Mouse (Mus musculus): ENCODE data around the gene Sos1. TPM values are rescaled to one million over a fixed set of nuclear protein-coding genes. Genes with fewer than 3 reads are reported as not detected.

The Sos1 gene
- polyA plus RNA-seq (2016; fragmentation: Nextera tagmentation; extraction: Ambion mirVana) = 6.4 and 7.6 TPM in 2 replicates

DNA sequence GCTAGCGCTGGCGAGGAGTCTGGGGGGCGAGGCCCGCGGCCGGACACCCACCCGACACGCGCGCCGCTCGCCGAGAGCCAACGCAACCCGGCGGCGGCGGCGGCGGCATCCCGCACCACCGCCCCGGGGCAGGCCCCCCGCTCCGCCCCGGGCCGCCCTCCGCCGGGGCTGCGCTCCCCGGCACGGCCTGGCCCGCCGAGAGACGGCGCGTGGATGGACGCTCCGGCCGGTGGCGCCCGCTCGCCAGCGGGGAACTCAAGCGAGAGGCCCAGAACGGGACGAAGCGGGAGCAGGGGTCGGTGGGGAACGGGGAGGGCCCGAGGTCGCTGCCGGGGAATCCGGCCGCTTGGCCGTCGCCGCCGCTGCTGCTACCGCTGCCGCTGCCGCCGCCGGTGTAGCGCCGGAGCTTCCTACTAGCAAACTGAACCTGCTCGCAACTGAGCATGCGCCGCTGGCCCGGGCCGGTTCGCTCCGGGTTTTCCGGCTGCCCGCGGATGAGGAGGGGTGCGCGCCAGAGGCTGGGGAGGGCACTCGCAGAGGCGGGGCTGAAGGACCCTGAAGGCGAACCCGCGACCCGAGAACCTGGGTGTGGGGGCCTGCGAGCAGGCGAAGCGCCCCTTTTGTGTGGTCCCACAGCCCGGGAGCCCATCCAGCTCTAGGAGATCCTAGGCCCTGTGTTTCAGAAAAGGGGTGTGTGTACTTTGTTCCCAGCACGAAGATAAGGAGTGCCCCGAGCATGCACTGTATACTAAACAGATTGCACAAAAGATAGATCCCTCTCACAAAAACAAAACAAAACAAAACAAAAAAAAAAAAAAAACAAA is at the start of gene Sos1:
Gene Sos1 (minus strand): TSS at position 423 of the 824 bp plus-strand sequence.
- under 1% methylated on average over 55 of the region's 90 CpGs for WGBS
- Histone ChIP-seq H3K4me2 (replicated peaks) (peak within 1 kb of the TSS; percentile 63), H3K36me3 (no peaks in the 10 kb centered on the region), H3K9ac (peak within 1 kb of the TSS; percentile 95), H3K9me3 (no peaks in the 10 kb centered on the region), H3K4me3 (peak within 1 kb of the TSS; percentile 97), H3K27me3 (no peaks in the 10 kb centered on the region), H3K27ac (peak within 1 kb of the TSS; percentile 96), H3K4me1 (peaks cover 17% of the 10 kb centered on the region; the same call in 1 of the 2 replicates)
- peak; percentile 87 for ATAC-seq (ENCODE audit: insufficient number of reproducible peaks, insufficient read depth, low FRiP score, low TSS enrichment)

DNA sequence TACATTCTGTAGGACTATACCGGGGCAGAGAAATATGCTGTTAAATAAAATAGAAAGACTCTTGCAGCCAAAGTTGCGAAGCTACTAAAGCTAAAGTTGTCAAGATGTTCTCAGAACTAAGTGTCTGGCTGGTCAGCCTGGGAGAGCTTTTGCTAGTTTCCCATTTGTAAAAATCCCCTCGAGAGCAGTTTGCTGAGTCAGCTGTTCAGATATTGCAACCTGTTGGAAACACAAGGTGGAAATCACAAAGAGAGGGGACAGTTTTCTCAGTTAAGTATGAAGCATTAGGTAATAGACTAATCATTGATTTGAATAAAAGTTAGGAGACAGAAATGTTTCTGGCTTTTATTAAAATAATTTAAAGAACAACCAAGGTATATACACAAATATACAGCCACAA is 43.0 kb upstream of the Sos1 start:
- 85% methylated on average over 3 of the region's 3 CpGs for WGBS

DNA sequence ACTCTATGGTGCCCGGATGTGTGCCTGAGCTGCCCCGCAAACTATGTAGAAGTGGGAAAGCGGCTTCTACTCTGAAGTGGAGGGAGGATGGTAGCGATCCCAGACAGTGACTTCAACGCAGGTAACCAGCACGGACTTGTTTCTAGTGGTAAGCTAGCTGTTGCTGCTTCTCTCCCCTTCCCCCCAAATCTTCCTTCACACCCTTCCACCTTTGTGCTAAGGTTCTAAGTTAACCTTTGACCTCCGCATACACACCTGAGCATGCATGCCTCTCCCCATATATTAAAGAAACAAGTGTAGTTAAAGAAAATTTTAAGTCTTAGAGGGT is 41.9 kb upstream of the Sos1 start:
- Histone ChIP-seq H3K9ac (no peak overlapping the region), H3K9me3 (no peaks in the 10 kb centered on the region), H3K4me2 (replicated peaks) (no peak overlapping the region), H3K27me3 (no peaks in the 10 kb centered on the region), H3K27ac (no peak overlapping the region), H3K36me3 (no peaks in the 10 kb centered on the region), H3K4me3 (no peak overlapping the region), H3K4me1 (no peaks in the 10 kb centered on the region)
- ATAC-seq (ENCODE audit: insufficient number of reproducible peaks, insufficient read depth, low FRiP score, low TSS enrichment) = no peak
- WGBS = 60% methylated on average over 7 of the region's 7 CpGs

More for the DNA sequence above, 43.0 kb upstream of the Sos1 start:
- no peaks in the 10 kb centered on the region for H3K9me3 ChIP-seq
- no peak overlapping the region for H3K4me3 ChIP-seq
- ATAC-seq (ENCODE audit: insufficient number of reproducible peaks, insufficient read depth, low FRiP score, low TSS enrichment) = no peak
- H3K4me2 ChIP-seq (replicated peaks) = no peak overlapping the region
- no peaks in the 10 kb centered on the region for H3K36me3 ChIP-seq
- H3K27me3 ChIP-seq = no peaks in the 10 kb centered on the region
- H3K4me1 ChIP-seq = no peaks in the 10 kb centered on the region
- H3K27ac ChIP-seq = no peak overlapping the region
- H3K9ac ChIP-seq = no peak overlapping the region

DNA sequence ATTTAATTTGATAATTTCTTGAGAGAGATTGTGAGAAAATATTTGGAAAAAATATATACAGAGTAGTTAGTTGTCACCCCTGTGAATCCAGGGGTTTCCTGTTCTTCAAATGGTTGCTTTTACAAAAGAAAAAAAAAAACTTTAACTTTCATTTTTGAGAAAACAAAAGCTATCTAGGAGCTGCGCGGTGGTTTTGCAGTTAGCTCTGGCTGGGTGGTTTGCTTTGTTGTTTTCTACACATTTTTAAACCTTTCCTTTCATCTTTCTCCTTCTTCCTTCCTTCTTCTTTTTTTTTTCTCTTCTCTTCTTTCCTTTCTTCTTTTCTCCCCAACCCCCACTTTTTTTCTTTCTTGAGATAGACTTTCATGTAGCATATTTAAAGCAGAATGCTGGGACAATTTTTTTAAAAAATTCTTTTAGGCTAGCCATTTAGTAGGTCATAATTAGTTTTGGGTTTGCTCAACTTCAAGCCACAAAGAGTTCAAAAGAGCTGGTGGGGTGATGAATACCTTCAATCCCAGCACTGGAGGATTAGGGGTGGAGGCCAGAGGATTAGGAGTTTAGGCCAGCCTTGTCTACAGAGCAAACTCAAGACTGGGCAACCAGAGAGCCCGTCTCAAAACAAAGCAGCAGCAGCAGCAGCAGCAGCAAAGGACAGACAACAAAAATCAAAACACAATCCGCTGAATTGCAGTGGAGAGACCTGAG is 41.4 kb upstream of the Sos1 start:
- Histone ChIP-seq H3K4me3 (no peak overlapping the region), H3K9me3 (no peaks in the 10 kb centered on the region), H3K4me2 (replicated peaks) (no peak overlapping the region), H3K27ac (no peak overlapping the region), H3K4me1 (no peaks in the 10 kb centered on the region), H3K27me3 (no peaks in the 10 kb centered on the region), H3K9ac (no peak overlapping the region), H3K36me3 (no peaks in the 10 kb centered on the region)
- 61% methylated on average over 4 of the region's 4 CpGs for WGBS
- no peak for ATAC-seq (ENCODE audit: insufficient number of reproducible peaks, insufficient read depth, low FRiP score, low TSS enrichment)

DNA sequence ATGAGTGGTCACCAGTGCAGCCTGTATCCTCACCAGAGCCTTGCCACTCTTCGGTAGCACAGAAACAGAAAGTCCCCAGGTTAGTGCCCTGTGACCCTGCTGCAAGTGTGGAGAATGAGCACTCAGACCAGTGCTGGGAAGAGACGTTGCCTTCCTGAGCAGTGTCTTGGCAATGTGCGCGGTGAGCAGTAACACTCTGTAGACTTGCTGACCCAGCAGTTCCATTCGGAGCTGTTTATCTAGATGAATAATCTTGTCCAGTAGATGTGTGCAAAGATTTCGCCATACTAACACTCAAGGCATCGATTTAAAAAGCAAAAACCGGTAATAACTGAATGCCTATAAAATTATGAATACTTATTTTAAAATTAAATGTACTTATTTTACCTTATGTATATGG is 40.3 kb upstream of the Sos1 start:
- Histone ChIP-seq H3K36me3 (no peaks in the 10 kb centered on the region), H3K27me3 (no peaks in the 10 kb centered on the region), H3K4me2 (replicated peaks) (no peak overlapping the region), H3K27ac (no peak overlapping the region), H3K9me3 (no peaks in the 10 kb centered on the region), H3K4me1 (no peaks in the 10 kb centered on the region), H3K4me3 (no peak overlapping the region), H3K9ac (no peak overlapping the region)
- no peak for ATAC-seq (ENCODE audit: insufficient number of reproducible peaks, insufficient read depth, low FRiP score, low TSS enrichment)
- WGBS = 80% methylated on average over 8 of the region's 8 CpGs

DNA sequence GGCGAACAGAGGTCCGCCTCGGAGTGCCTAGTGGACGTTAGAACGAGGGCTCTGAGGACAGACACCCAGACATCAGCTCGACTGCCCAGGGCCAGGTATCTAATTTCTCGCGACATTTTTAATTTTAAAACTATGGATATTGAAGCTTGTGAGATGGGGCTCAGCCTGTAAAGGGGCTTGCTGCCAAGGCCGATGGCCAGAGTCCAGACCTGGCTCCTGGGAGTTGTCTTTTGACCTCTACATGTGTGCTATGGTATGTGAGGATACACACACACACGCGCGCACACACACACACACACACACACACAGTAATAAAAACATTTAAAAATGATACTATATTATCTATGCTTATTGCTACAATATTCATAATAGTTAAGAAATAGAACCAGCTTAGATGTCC is 38.6 kb upstream of the Sos1 start:
- Histone ChIP-seq H3K4me3 (no peak overlapping the region), H3K27me3 (no peaks in the 10 kb centered on the region), H3K9ac (no peak overlapping the region), H3K4me1 (no peaks in the 10 kb centered on the region), H3K9me3 (no peaks in the 10 kb centered on the region), H3K27ac (no peak overlapping the region), H3K36me3 (no peaks in the 10 kb centered on the region), H3K4me2 (replicated peaks) (no peak overlapping the region)
- ATAC-seq (ENCODE audit: insufficient number of reproducible peaks, insufficient read depth, low FRiP score, low TSS enrichment) = no peak
- 92% methylated on average over 12 of the region's 12 CpGs for WGBS

DNA sequence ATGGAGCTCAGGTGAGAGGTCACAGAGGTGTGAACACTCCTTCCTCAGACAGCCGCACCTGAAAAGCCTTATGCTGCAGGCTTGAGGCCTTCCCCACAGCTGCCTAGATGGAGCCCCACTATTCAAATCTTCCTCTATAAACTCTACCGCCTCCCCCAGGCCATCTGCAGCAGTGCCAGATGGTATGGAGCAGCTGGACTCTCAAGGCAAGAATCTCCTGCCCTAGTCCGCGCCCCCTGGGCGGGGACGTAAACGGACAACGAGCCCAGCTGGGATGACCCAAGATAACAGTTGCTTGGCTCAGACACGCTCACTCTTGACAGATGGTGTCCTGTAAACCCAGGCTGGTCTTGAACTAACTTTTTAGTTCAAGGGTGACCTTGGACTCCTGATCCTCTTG is 37.0 kb upstream of the Sos1 start:
- Histone ChIP-seq H3K4me3 (no peak overlapping the region), H3K36me3 (no peaks in the 10 kb centered on the region), H3K9ac (no peak overlapping the region), H3K27ac (no peak overlapping the region), H3K4me1 (no peaks in the 10 kb centered on the region), H3K9me3 (no peaks in the 10 kb centered on the region), H3K4me2 (replicated peaks) (no peak overlapping the region), H3K27me3 (no peaks in the 10 kb centered on the region)
- WGBS = 81% methylated on average over 9 of the region's 9 CpGs
- no peak for ATAC-seq (ENCODE audit: insufficient number of reproducible peaks, insufficient read depth, low FRiP score, low TSS enrichment)

DNA sequence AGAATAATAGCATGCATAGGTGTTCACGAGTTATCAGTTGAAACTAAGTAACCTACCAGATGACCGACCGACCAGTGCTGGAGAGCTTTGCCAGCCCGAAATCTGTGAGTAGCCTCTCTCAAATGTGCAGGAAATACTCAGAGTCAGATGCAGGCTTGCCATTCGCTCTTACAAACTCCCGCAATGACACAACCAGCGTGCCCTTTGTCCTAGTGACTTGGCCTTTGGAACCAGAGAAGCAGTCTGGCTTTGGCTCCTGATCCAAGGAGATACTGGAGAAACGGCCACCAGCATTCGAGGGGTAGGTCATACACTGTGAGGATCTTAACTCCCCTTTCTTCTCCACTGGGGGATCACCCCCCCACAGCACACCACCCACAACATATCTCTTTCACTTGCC is 35.7 kb upstream of the Sos1 start:
- Histone ChIP-seq H3K9me3 (no peaks in the 10 kb centered on the region), H3K4me3 (no peak overlapping the region), H3K27ac (no peak overlapping the region), H3K4me2 (replicated peaks) (no peak overlapping the region), H3K27me3 (no peaks in the 10 kb centered on the region), H3K9ac (no peak overlapping the region), H3K4me1 (no peaks in the 10 kb centered on the region), H3K36me3 (no peaks in the 10 kb centered on the region)
- 87% methylated on average over 9 of the region's 9 CpGs for WGBS
- ATAC-seq (ENCODE audit: insufficient number of reproducible peaks, insufficient read depth, low FRiP score, low TSS enrichment) = no peak

DNA sequence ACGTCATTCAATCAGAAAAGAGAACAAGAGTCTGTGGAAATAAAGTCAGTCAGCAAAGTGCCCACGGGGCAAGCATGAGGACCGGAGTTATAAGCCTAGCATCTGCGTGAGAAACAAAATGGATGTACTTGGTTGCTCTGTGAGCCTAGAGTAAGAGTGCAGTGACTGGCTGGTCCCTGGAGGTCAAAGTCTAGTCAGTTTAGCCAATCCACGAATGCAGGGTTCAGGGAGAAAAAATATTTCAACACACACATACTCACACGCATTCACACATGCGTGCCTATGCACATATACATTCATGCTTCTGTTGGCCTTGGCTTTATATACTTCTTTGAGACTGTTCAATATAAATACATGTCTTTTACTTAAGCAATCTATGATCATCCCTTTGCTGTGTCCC is 35.3 kb upstream of the Sos1 start:
- 92% methylated on average over 7 of the region's 7 CpGs for WGBS
- no peaks in the 10 kb centered on the region for H3K36me3 ChIP-seq

DNA sequence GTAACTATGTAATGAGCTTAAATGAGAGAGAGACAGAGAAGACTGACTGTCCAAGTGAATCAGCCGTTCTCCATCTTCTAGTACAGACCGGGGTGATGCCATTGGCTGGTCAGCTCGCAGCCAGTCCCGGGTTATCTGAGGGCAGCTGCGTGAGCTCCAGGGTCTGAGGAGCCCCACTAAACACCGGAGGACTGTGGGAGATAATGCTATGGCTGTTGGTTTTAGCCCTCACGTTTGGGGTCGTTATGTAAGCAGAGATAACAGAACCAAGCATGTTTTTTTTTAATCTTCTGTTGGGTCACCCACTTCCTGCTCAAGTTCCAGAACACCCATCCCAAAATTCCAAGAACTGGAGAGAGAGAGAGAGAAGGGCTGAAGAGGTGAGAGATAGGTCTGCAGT is 33.5 kb upstream of the Sos1 start:
- no peak overlapping the region for H3K4me3 ChIP-seq
- no peak overlapping the region for H3K4me2 ChIP-seq (replicated peaks)
- no peaks in the 10 kb centered on the region for H3K4me1 ChIP-seq
- H3K27me3 ChIP-seq = no peaks in the 10 kb centered on the region
- H3K9me3 ChIP-seq = no peaks in the 10 kb centered on the region
- H3K27ac ChIP-seq = no peak overlapping the region
- WGBS = 82% methylated on average over 8 of the region's 8 CpGs
- H3K36me3 ChIP-seq = no peaks in the 10 kb centered on the region
- no peak overlapping the region for H3K9ac ChIP-seq
- no peak for ATAC-seq (ENCODE audit: insufficient number of reproducible peaks, insufficient read depth, low FRiP score, low TSS enrichment)

More for the DNA sequence above, 35.3 kb upstream of the Sos1 start:
- no peak for ATAC-seq (ENCODE audit: insufficient number of reproducible peaks, insufficient read depth, low FRiP score, low TSS enrichment)
- H3K9ac ChIP-seq = no peak overlapping the region
- H3K4me3 ChIP-seq = no peak overlapping the region
- no peaks in the 10 kb centered on the region for H3K4me1 ChIP-seq
- no peaks in the 10 kb centered on the region for H3K27me3 ChIP-seq
- H3K9me3 ChIP-seq = no peaks in the 10 kb centered on the region
- no peak overlapping the region for H3K4me2 ChIP-seq (replicated peaks)
- no peak overlapping the region for H3K27ac ChIP-seq

DNA sequence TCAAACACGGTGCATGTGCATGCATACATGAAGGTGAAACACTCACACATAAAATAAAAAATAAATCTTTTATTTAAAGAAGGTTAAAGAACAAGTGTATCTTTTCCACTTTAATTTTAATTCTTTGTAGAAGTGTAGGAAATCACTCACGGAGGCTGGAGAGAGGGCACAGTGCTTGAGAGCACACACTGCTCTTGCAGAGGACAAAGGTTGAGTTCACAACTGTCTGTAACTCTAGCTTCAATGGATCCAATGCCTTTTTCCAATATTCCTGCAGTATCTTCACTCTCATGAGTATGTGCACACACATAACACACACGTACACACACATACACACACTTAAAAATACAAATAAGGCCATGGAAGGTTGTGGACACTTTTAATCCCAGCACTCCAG is 30.2 kb upstream of the Sos1 start:
- H3K4me1 ChIP-seq = no peaks in the 10 kb centered on the region
- no peaks in the 10 kb centered on the region for H3K36me3 ChIP-seq
- no peak for ATAC-seq (ENCODE audit: insufficient number of reproducible peaks, insufficient read depth, low FRiP score, low TSS enrichment)
- H3K27me3 ChIP-seq = no peaks in the 10 kb centered on the region
- no peak overlapping the region for H3K27ac ChIP-seq
- no peak overlapping the region for H3K4me2 ChIP-seq (replicated peaks)
- 79% methylated on average over 3 of the region's 3 CpGs for WGBS
- H3K9me3 ChIP-seq = no peaks in the 10 kb centered on the region
- no peak overlapping the region for H3K9ac ChIP-seq
- no peak overlapping the region for H3K4me3 ChIP-seq

Data from embryonic facial prominence, embryonic 12.5 days (tissue).